Mouse (Mus musculus): Measurements from ENCODE around the gene Tank.

- TF ChIP-seq CTCF (IDR thresholded peaks at IDR 0.05; ENCODE audit: control insufficient read depth, insufficient read depth, insufficient replicate concordance, low read depth, low read length) (no peak), POLR2A (IDR thresholded peaks at IDR 0.05; ENCODE audit: control insufficient read depth, low read depth, low read length) (no peak)
Observed at GRCm38 (mm10) chr2:61536901-61537300, 41.5 kb upstream of the Tank start.

All from testis, adult 2 months (tissue).